Mouse (Mus musculus): ENCODE data around the gene Vwa3b. TPM values are rescaled to one million over a fixed set of nuclear protein-coding genes. Genes with fewer than 3 reads are reported as not detected.

Gene Vwa3b
- polyA plus RNA-seq (2015; fragmentation: Nextera tagmentation; extraction: Ambion mirVana), result 0.66 and 1.3 TPM in 2 replicates

- H3K4me2 ChIP-seq, result no peak within 1 kb of the TSS
- H3K9me3 ChIP-seq, result no peaks in the 10 kb centered on the region
- ATAC-seq (replicated peaks), result no peak
- H3K9ac ChIP-seq, result no peak within 1 kb of the TSS
- H3K36me3 ChIP-seq (replicated peaks), result no peaks in the 10 kb centered on the region
- no peak within 1 kb of the TSS for H3K4me3 ChIP-seq
- H3K27ac ChIP-seq, result no peak within 1 kb of the TSS
- no peaks in the 10 kb centered on the region for H3K27me3 ChIP-seq (replicated peaks)
- 76% methylated on average over 5 of the region's 5 CpGs for WGBS
- H3K4me1 ChIP-seq, result peaks cover 9% of the 10 kb centered on the region
Measured at GRCm38 (mm10) chr1:37025962-37026686, at the start of gene Vwa3b. TSS of gene Vwa3b (plus strand) at chr1:37026596.

- no peaks in the 10 kb centered on the region for H3K36me3 ChIP-seq (replicated peaks)
- no peaks in the 10 kb centered on the region for H3K9me3 ChIP-seq
- 90% methylated on average over 4 of the region's 4 CpGs for WGBS
- no peak overlapping the region for H3K9ac ChIP-seq
- no peak overlapping the region for H3K4me3 ChIP-seq
- no peak overlapping the region for H3K4me2 ChIP-seq
- H3K4me1 ChIP-seq, result no peaks in the 10 kb centered on the region
- no peak for ATAC-seq (replicated peaks)
- H3K27ac ChIP-seq, result no peak overlapping the region
- H3K27me3 ChIP-seq (replicated peaks), result no peaks in the 10 kb centered on the region
Measured at GRCm38 (mm10) chr1:36976770-36977169, 49.6 kb upstream of the Vwa3b start.

GRCm38 (mm10) chr1:36982191-36982961, 44.0 kb upstream of the Vwa3b start:
- H3K27ac ChIP-seq, result no peak overlapping the region
- no peak overlapping the region for H3K4me2 ChIP-seq
- WGBS, result 89% methylated on average over 9 of the region's 9 CpGs
- H3K4me1 ChIP-seq, result no peaks in the 10 kb centered on the region
- no peak overlapping the region for H3K9ac ChIP-seq
- no peaks in the 10 kb centered on the region for H3K27me3 ChIP-seq (replicated peaks)
- no peaks in the 10 kb centered on the region for H3K9me3 ChIP-seq
- H3K36me3 ChIP-seq (replicated peaks), result no peaks in the 10 kb centered on the region
- H3K4me3 ChIP-seq, result no peak overlapping the region
- no peak for ATAC-seq (replicated peaks)

- no peak overlapping the region for H3K9ac ChIP-seq
- ATAC-seq (replicated peaks), result no peak
Measured at GRCm38 (mm10) chr1:36983754-36984153, 42.6 kb upstream of the Vwa3b start.

GRCm38 (mm10) chr1:36984406-36984805, 42.0 kb upstream of the Vwa3b start:
- WGBS, result 25% methylated on average over 6 of the region's 6 CpGs
- H3K4me2 ChIP-seq, result no peak overlapping the region
- H3K27me3 ChIP-seq (replicated peaks), result no peaks in the 10 kb centered on the region
- no peak overlapping the region for H3K4me3 ChIP-seq
- H3K9ac ChIP-seq, result no peak overlapping the region
- no peak overlapping the region for H3K27ac ChIP-seq
- no peak for ATAC-seq (replicated peaks)
- no peaks in the 10 kb centered on the region for H3K9me3 ChIP-seq
- no peaks in the 10 kb centered on the region for H3K4me1 ChIP-seq
- no peaks in the 10 kb centered on the region for H3K36me3 ChIP-seq (replicated peaks)

More at GRCm38 (mm10) chr1:36983754-36984153, 42.6 kb upstream of the Vwa3b start:
- H3K9me3 ChIP-seq, result no peaks in the 10 kb centered on the region
- no peak overlapping the region for H3K4me3 ChIP-seq
- no peak overlapping the region for H3K4me2 ChIP-seq
- H3K4me1 ChIP-seq, result no peaks in the 10 kb centered on the region
- no peaks in the 10 kb centered on the region for H3K36me3 ChIP-seq (replicated peaks)
- WGBS, result 44% methylated on average over 4 of the region's 4 CpGs
- H3K27me3 ChIP-seq (replicated peaks), result no peaks in the 10 kb centered on the region
- H3K27ac ChIP-seq, result no peak overlapping the region

- H3K36me3 ChIP-seq (replicated peaks), result no peaks in the 10 kb centered on the region
- H3K4me3 ChIP-seq, result no peak overlapping the region
- H3K4me2 ChIP-seq, result no peak overlapping the region
- ATAC-seq (replicated peaks), result no peak
- H3K4me1 ChIP-seq, result no peaks in the 10 kb centered on the region
- no peaks in the 10 kb centered on the region for H3K9me3 ChIP-seq
- 19% methylated on average over 6 of the region's 6 CpGs for WGBS
- no peak overlapping the region for H3K27ac ChIP-seq
- no peaks in the 10 kb centered on the region for H3K27me3 ChIP-seq (replicated peaks)
- no peak overlapping the region for H3K9ac ChIP-seq
Measured at GRCm38 (mm10) chr1:36985896-36986295, 40.5 kb upstream of the Vwa3b start.

GRCm38 (mm10) chr1:36986396-36987160, 39.8 kb upstream of the Vwa3b start:
- no peak for ATAC-seq (replicated peaks)
- no peaks in the 10 kb centered on the region for H3K36me3 ChIP-seq (replicated peaks)

GRCm38 (mm10) chr1:36987172-36988148, 38.9 kb upstream of the Vwa3b start:
- Histone ChIP-seq H3K4me1 (no peaks in the 10 kb centered on the region), H3K9ac (no peak overlapping the region), H3K27me3 (replicated peaks) (no peaks in the 10 kb centered on the region), H3K4me3 (no peak overlapping the region), H3K27ac (no peak overlapping the region), H3K4me2 (no peak overlapping the region), H3K9me3 (no peaks in the 10 kb centered on the region), H3K36me3 (replicated peaks) (no peaks in the 10 kb centered on the region)
- no peak for ATAC-seq (replicated peaks)
- WGBS, result 75% methylated on average over 10 of the region's 10 CpGs

More at GRCm38 (mm10) chr1:36986396-36987160, 39.8 kb upstream of the Vwa3b start:
- Histone ChIP-seq H3K9ac (no peak overlapping the region), H3K4me3 (no peak overlapping the region), H3K4me1 (no peaks in the 10 kb centered on the region), H3K27me3 (replicated peaks) (no peaks in the 10 kb centered on the region), H3K27ac (no peak overlapping the region), H3K4me2 (no peak overlapping the region), H3K9me3 (no peaks in the 10 kb centered on the region)
- WGBS, result 27% methylated on average over 14 of the region's 14 CpGs

GRCm38 (mm10) chr1:36988161-36988560, 38.2 kb upstream of the Vwa3b start:
- Histone ChIP-seq H3K27ac (no peak overlapping the region), H3K4me2 (no peak overlapping the region), H3K9me3 (no peaks in the 10 kb centered on the region), H3K9ac (no peak overlapping the region), H3K36me3 (replicated peaks) (no peaks in the 10 kb centered on the region), H3K4me3 (no peak overlapping the region), H3K27me3 (replicated peaks) (no peaks in the 10 kb centered on the region), H3K4me1 (no peaks in the 10 kb centered on the region)
- 80% methylated on average over 6 of the region's 6 CpGs for WGBS
- ATAC-seq (replicated peaks), result no peak

GRCm38 (mm10) chr1:36988561-36988960, 37.8 kb upstream of the Vwa3b start:
- Histone ChIP-seq H3K27ac (no peak overlapping the region), H3K36me3 (replicated peaks) (no peaks in the 10 kb centered on the region), H3K4me3 (no peak overlapping the region), H3K27me3 (replicated peaks) (no peaks in the 10 kb centered on the region), H3K9ac (no peak overlapping the region), H3K4me1 (no peaks in the 10 kb centered on the region), H3K9me3 (no peaks in the 10 kb centered on the region), H3K4me2 (no peak overlapping the region)
- WGBS, result 82% methylated on average over 6 of the region's 6 CpGs
- ATAC-seq (replicated peaks), result no peak

GRCm38 (mm10) chr1:36994296-36994695, 32.1 kb upstream of the Vwa3b start:
- Histone ChIP-seq H3K4me3 (no peak overlapping the region), H3K9ac (no peak overlapping the region), H3K36me3 (replicated peaks) (no peaks in the 10 kb centered on the region), H3K4me1 (no peaks in the 10 kb centered on the region), H3K27me3 (replicated peaks) (no peaks in the 10 kb centered on the region), H3K4me2 (no peak overlapping the region), H3K9me3 (no peaks in the 10 kb centered on the region), H3K27ac (no peak overlapping the region)
- ATAC-seq (replicated peaks), result no peak
- 96% methylated on average over 5 of the region's 5 CpGs for WGBS

Data from midbrain, embryonic 15.5 days (tissue).